Mouse (Mus musculus): ENCODE measurements around the gene Mkrn2os. TPM values are rescaled to one million over a fixed set of nuclear protein-coding genes. Genes with fewer than 3 reads are reported as not detected.

Mkrn2os gene
- total RNA-seq, 2 experiments from 2014 or later: 0.47 to 0.79 TPM

DNA sequence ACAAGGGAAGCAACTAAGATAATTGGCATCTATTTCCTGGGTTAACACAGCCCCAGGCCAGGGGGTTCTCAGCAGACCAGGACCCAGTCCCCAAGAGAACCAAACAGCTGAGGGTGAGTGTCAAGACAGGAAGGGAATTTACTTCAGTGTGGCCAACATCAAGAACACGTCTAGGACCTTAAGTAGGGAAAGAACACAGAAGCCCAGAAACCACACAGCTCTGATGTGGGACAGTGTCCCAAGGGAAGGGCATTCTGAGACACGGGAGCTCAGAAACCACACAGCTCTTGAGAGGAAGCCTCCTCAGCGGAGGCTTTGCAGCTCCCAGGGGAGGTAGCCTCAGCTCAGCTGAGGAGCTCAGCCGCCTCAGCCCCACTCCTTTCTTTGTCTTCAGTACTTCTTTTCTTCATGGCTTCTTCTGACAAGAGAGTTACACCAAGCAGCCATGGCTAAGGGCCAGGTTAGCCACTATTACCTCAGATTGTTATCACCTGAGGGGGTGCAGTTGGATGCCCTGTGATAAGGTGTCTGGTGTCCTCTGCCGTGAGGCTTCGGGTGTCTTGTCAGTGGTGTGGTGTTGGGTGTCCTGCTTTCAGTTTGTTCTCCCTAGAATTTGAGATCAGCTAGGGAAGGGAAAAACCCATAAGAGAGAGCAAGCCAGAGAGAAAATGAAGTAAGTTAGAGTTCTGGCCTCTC lies 8.8 kb downstream of the Mkrn2os start:
- no peak for DNase-seq
- intact Hi-C loops (cut with DNase I): no loop called here

DNA sequence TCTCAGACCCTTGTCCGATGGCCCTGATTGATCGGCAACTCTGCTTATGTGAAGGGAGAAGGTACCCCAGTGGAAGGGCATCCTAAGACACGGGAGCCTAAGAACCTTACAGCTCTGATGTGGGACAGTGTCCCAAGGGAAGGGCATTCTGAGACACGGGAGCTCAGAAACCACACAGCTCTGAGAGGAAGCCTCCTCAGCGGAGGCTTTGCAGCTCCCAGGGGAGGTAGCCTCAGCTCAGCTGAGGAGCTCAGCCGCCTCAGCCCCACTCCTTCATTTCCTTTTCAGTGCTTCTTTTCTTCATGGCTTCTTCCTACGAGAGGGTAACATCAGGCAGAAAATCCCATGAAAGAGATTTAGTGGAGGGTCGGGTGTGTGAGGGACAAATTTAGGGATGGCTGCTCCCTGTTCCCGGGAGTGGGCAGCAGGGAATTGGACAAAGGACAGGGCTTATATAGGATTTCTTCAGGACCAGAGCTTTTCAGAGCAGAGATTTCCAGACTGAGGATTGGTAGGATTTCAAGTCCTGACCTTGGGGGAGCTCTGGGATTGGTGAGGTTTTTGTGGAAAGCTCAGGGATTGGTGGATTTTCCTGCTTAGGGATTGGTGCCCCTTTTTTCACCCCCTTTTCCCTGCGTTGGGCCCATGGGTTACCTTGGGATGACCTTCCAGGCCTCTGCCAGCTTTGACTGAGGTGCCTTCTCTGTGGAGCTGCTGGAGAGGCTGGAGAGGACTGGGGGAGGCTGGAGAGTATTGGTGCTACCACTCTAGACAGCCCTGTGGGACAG lies 9.9 kb downstream of the Mkrn2os start:
- DNase-seq: no peak
- intact Hi-C loops (cut with DNase I): no loop called here

GRCm38 (mm10) chr6:115580810-115581209 lies 11.6 kb downstream of the Mkrn2os start:
- intact Hi-C loops (cut with DNase I): no loop called here

GRCm38 (mm10) chr6:115577941-115578340 lies 14.4 kb downstream of the Mkrn2os start:
- intact Hi-C loops (cut with DNase I): no loop called here
- DNase-seq: no peak

More at GRCm38 (mm10) chr6:115580810-115581209, 11.6 kb downstream of the Mkrn2os start:
- no peak for DNase-seq

GRCm38 (mm10) chr6:115577407-115577806 lies 15.0 kb downstream of the Mkrn2os start:
- intact Hi-C loops (cut with DNase I): no loop called here
- no peak for DNase-seq

- intact Hi-C loops (cut with DNase I): no loop called here
- no peak for DNase-seq
Observed at GRCm38 (mm10) chr6:115574171-115574570, 18.2 kb downstream of the Mkrn2os start.

- intact Hi-C loops (cut with DNase I): no loop called here
- no peak for DNase-seq
Observed at GRCm38 (mm10) chr6:115565479-115566045, 26.8 kb downstream of the Mkrn2os start.

DNA sequence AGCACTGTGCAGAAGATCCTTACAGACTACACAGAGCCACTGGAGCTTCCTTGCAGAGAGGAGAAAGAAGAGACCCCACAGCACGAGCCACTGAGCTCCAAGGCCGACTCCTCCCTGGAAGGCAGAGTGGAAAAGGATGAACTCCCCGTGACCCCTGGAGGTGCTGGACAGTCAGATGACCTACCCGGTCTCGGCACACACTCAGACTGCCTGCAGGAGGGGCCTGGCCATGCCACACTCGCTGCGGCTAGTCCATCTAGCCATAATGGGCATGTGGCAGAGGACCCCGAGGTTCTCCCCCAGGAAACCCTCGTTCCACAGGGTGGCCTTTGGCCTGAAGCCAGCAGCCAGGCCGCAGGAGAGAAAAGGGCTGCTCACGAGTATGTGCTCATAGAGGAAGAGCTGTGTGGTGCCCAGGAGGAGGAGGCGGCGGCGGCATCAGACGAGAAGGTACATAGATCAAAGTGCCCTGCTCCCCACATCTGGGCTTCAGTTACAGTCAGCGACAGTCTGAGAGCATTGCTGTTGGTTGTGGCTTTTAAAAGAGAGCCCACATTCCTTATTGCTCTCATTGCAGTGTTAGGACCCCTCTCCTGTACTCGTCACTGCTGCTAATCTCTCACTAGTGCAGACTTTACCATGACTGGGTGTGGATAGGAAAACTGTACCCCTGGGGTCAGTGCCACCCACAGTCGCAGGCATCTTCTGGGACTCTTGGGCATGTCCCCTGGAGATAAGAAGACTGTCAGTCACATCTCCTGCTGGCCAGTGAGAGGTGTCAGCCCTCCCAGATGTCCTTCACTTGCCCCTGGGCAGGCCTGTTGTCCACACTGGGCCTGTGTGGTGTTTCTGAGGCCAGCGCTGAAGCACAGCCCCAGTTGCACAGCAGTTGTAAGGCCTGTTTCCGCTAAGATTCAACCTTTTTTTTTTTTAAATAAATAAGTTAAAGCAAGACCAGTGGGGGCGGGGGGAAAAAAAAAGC lies 32.4 kb downstream of the Mkrn2os start:
- DNase-seq: peak in 1 of 2 experiments; percentile 13
- intact Hi-C loops (cut with DNase I): no loop called here

GRCm38 (mm10) chr6:115558176-115558575 lies 34.2 kb downstream of the Mkrn2os start:
- DNase-seq: no peak
- intact Hi-C loops (cut with DNase I): no loop called here

DNA sequence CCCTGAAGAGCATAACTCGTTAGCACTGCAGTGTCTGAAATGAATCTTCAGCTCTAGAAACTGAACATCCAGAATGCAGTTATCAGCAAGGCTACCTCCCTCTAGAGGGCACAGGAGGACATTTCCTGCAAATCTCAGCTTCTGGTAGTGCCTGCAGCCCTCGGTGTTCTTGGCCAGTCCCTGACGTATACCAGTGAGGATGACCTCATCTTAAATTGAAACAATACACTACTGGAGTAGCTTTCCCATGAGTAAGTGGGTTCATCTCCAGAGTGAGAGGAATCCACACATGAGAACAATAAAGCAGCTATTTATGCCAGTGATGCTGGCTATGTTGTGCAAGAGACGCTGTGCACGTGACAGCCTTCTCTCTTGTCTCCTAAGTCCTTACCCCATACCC lies 36.9 kb downstream of the Mkrn2os start:
- no peak for DNase-seq
- intact Hi-C loops (cut with DNase I): no loop called here

DNA sequence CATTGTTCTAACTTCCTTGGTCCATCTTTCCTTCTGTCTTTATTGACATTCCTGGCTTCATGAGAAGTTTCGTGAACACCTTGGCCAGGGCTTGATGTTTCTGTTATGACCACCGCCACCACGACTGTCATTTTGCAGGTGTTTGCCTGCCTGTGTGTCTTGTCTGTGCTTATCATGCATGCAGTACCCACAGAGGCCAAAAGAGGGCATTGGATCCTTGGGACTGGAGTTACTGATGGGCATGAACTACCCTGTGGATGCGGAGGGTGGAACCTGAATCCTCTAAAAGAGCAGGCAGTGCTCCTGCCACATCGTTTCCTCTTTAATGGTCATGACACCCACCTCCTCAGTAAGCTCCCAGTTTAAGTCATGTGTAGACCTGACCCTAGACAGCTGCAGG lies 46.1 kb downstream of the Mkrn2os start:
- peak; percentile 35 to 59 for DNase-seq
- intact Hi-C loops (cut with DNase I): loop anchor here (5.0 to 10.0 kb wide), 3 partner anchors 131 to 511 kb away; partner anchors contain the start of genes Raf1, Rpl32 and Tamm41

DNA sequence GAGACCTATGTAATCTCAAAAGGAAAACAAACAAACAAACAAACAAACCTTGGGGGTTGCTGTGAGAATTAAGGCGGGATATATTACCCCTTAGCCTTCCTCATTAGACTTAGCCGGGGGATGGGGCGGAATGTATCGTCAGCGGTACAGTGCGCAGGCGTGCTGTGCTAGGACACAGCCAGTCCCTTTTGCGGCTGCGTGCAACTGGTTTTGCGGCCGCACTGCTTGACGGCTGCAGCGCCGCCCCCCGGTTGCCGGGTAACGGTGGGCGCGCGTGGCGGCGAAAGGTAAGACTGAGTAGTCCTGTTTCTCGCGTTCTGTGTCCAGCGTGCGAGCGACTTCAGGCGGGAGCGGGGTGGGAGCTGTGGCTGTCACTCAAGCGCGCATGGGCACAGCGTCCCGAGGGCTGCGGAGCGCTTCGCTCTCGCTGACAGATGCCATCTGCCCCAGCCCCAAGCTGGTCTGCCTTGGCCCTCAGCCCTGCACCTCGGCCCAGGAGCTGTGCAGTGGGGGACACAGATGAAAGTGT lies 47.9 kb downstream of the Mkrn2os start, which contains the start of gene Tsen2:
Tsen2 (plus strand) TSS at position 223 of the 529 bp plus-strand sequence.
- DNase-seq: peak; percentile 95 to 97
- intact Hi-C loops (cut with DNase I): loop anchor here (10.0 kb wide), 1 partner anchor 510 kb away; the partner anchor contains the start of gene Tamm41

GRCm38 (mm10) chr6:115542341-115542740 lies 50.0 kb downstream of the Mkrn2os start:
- DNase-seq: no peak
- intact Hi-C loops (cut with DNase I): loop anchor here (10.0 kb wide), 1 partner anchor 508 kb away; the partner anchor contains the start of gene Tamm41

- intact Hi-C loops (cut with DNase I): loop anchor here (10.0 kb wide), 1 partner anchor 507 kb away; the partner anchor contains the start of gene Tamm41
- DNase-seq: no peak
Observed at GRCm38 (mm10) chr6:115541676-115542275, 50.6 kb downstream of the Mkrn2os start.

DNA sequence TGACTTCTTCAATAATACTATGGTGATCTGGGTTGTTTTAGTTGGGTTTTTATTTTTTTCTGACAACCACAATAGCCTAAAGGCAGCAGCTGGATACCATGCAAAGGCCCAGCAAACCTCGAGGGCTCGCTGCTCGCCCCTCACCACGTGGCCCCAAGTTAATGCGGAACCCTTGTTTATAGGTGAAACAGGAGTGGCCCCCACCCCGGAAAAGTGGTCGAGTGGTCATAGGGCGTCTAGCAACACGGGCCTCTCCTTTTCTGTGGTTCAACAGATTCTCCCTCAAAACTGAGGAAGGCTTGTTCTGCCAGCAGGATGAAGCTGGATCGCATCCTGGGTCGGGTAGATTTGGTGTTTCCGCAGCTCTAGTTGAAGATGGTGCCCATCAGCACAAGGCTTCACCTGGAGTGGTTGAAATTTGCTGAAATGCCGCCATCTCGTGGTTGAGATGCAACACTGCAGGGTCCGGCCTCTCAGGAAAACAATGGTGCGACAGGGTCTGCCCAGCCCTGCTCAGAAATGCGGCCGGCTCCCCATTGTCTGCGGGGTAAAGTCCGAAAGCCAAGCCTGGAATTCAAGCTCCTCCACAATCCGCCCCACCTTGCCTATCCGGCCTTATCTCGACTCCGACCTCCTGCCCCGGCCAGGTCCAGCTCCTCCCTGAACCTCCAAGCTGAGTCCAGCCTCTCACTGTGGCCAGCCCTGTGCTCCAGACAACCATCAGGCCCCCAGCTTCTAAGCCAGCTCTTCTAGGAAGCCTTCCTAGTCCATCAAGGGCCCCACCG lies 53.5 kb downstream of the Mkrn2os start:
- peak; percentile 84 to 86 for DNase-seq
- intact Hi-C loops (cut with DNase I): loop anchor here (1.0 to 5.0 kb wide), 5 partner anchors 107 to 364 kb away; partner anchors contain the start of genes Gm17482 and Pparg

- no peak for DNase-seq
- intact Hi-C loops (cut with DNase I): loop anchor here (5.0 kb wide), 2 partner anchors 104 to 174 kb away; partner anchors contain the start of gene Pparg
Observed at GRCm38 (mm10) chr6:115536169-115536568, 56.2 kb downstream of the Mkrn2os start.

GRCm38 (mm10) chr6:115534617-115535016 lies 57.8 kb downstream of the Mkrn2os start:
- intact Hi-C loops (cut with DNase I): loop anchor here (5.0 kb wide), 2 partner anchors 102 to 172 kb away; partner anchors contain the start of gene Pparg
- peak; percentile 33 to 40 for DNase-seq

All from heart, postnatal 36 days (tissue).